Mouse (Mus musculus) telencephalon, adult 2 months (tissue): Measurements from ENCODE around the gene Klf3.

Experiments used
- DNase-seq: peaks from one replicate; pipeline ENCODE4 v3.0.0-alpha.2; 2011; ENCODE audit warnings: low read depth, low spot score

Gene Klf3

DNA sequence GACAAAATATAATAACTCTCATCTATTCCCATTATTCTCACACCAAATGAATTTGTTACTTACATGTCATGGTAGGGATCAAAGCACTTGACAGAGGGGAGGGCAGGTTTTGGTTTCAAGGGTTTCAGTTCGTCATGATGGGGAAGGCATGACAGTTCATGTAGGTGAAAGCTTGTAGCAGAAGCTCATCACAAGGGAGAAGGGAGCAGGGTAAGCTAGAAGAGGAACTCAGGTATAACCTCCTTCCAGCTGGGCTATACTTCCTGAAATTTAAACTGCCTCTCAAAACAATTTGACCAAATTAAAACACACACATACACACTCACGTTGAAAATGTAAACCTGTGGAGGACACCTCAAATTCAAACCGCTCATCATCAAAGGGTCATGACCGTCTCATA, 32.1 kb downstream of the Klf3 start:
- no peak for DNase-seq

DNA sequence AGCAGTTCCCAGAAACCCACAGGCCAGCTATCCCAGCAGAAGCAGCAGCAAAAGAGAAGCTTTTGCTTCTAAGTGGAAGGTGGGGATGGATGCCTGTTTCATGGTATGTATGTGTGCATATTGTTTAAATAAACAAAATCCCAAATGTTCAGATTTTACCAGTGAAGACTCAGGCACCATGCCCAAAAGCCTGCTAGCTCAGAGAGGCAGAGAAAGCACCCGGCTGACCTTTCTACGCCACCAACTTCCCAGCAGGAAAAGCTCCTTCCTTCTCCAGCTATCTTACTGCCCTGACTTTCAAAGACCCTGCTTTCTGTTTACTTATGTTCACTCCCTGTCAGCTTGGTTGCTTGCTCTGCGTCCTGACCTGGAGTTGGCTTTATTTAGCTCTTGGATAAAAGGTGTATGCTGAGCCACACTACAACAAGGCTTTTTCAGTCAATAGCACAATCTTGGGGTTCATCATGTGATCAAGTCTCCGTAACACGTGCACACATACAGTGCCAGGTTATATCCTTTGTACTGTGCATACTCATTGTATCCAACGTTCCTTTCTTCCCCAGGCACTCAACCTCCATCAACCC, 35.9 kb downstream of the Klf3 start:
- DNase-seq = no peak

DNA sequence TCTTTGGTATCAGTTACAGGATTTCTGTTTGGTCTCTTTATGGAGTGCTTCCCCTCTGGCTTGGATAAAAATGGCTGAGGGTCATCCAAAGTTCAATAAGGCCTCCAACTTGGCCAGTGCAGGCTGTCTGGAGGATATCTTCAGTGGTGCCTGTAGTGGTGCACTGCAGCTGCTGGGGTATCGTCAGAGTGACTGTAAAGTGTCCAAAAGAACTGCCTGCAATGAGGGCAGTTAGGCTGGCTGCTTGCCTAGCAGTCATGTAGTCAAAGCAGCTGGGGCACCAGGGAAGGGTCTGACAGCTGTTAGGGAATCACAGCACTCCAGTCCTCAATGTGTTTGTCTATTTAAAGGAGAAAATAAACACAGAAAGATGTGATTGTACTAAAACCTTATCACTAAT, 36.9 kb downstream of the Klf3 start:
- DNase-seq = no peak

DNA sequence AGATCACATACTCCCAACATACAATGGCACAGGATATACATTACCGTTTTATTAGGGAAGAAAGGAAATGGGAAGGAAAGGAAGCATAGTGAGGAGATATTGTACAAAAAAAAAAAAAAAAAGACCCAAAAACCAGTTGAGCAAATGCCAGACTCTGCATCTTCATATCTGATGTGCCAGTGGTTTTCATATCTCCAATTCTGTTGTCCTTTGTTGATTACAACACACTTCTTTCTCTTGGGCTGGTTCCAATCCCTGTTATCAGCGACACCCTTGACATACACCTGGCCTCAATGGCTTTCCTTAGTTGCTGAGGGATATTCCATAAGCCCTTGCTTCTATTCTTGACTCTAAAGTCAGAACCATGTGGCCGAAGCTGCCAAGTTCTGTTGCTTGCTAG, 41.4 kb downstream of the Klf3 start:
- no peak for DNase-seq

DNA sequence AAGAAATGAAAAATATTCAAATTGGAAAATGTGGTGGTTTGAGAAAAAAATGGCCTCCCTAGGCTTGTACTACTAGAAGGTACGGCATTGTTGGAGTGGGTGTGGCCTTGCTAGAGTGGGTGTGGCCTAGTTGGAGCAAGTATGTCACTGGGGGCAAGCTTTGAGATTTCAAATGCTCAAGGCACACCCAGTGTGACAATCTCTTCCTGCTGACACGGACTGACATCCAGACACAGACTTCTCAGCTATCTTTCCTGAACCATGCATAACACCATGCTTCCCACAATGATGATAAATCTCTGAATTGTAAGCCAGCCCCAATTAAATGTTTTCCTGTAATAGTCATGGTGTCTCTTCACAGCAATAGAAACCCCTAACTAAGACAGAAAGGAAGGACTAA, 44.1 kb downstream of the Klf3 start:
- DNase-seq = no peak

DNA sequence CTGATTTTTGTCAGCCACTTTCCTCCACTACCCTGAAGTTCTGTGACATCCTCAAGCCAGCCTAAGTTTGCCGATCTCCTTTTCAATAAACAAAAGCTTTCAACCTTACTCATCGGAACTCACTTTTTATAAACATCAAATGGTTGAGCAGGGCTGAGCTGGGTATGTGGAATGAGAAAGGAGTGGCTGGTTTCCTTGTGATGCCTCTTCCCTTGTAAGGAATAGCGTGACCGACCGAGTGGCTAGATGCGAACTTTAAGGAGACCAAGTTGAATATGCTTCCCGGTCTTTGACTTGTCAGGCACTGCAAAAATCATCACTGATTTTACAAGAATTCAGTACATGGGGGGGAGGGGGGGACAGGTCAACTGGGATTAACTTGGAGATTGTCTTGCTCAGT, 46.7 kb downstream of the Klf3 start:
- DNase-seq = no peak

DNA sequence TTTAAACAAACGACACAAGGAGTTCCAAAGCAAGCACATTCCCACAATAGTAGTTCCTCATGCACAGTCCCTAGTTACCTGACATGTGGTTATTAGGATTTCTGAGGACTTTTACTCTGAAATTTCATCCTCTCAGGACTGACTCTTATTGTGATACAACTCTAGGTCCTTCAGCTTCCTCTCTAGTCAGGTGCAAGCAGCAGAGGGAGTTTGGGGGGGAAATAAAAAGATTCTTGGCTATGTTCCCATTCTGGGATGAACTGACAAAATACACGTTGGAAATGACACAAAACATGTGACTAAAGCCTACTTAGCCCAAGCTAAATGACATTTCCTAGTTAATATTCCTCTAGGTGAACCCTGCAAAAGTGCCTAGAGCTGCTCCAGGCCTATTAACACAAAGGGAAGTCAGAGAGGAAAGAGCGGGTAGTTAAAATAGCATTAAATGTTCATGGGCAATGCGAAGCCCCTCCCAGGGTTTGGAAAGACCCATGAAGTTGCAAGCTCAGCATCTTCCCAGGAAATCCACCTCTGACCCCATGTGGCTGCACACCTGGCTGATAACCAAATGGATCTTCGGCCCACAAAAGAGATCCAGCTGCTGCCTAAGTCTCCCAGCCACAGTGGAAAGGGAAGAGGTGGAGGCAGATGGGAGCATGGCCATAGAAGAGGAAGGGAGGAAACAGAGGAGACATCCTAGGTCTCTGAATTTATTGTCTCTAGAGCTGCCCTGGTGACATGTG, 49.6 kb downstream of the Klf3 start:
- DNase-seq = no peak

DNA sequence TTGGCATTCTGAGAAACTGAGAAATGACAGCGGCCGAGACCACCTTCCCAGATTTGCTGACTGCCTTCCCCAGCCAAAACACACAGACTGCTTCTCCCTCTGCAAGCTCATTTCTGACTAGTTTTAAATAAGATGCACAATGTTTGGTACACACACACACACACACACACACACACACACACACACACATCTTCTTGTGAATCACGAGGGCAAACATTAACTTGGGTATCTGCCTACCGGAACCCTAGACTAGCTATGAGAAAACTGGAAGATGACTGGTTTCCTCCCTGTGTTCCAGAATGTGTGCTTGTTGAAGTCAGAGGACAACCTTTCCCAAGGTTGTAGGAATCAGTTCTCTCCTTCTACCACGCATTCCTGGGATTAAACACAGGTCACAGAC, 50.2 kb downstream of the Klf3 start:
- no peak for DNase-seq

DNA sequence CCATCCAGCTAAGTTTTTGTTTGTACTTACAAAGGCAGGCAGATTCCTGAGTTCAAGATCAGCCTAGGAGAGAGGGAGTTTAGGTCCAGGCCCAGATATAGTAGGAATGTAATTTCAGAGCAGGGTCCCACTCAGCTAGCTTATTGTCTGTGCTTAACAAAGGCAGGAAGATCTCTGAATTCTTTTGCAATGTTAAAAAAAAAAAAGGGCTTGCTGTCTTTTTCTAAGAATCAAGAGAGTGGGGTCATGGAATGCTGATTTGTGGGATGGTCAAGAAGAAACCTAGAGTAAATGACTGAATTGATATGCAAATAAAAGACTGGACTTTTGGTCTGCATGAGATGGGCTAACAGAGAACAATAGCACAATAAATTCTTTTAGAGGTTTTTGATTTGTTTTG, 52.0 kb downstream of the Klf3 start:
- no peak for DNase-seq

DNA sequence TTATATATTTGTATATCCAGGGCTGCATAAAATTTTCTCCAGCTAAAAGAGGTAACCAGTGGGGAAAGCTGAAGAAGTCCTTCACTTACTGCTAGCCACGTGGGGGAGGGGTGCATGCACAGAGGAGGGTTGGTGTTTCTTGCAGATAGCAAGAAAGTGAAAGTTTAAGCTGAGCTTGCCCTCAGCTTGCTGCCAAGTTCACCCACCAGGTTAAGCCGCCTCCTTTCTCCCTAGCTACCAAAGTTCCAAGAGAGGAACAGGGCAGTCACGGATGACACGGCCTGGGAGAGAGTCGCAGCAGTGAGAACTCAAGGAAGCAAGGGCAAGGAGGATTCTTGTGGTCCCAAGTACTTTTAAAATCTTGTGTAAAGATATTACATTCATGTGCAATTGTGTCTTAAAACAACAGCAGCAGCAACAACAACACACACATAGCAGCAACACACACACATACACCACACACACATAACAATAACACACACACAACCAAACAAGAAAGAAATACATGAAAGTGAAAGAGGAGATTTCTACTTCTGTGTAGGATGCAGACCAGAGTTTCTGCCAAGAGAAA, 57.8 kb downstream of the Klf3 start:
- DNase-seq = no peak

DNA sequence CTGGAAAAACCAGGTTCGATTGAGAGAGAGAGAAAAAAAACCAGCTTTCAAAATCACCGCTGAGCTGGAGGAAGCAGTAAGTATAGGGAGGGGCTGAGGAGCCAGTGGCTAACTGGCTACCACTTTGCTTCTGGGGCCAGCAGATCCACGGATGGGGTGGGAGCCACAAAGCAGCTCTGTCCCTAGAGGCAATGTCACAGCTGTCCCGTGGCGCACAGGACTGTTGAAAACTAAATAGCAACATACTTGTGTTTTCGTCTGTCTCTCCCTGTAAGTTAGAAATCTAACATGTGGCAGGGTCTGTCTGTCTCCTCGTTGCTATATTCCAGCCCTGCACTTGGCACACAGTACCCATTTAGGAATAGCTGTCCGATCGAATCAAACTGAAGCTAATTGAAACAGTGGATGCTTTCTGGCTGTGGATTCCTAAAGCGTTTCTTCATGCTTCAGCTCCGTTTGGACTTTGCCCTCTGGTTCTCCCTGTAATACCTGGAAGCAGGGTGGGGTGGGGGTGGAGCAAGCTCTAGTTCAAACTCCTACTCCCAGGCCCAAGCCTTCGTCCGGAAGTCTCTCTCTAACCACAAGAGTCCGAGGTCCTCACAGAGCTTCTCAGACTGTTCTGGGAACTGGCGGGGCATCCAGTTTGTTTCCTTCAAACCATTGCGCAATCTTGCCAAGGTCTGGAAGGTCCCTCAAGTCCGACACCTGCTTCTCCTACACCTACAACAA, 58.4 kb downstream of the Klf3 start:
- no peak for DNase-seq

DNA sequence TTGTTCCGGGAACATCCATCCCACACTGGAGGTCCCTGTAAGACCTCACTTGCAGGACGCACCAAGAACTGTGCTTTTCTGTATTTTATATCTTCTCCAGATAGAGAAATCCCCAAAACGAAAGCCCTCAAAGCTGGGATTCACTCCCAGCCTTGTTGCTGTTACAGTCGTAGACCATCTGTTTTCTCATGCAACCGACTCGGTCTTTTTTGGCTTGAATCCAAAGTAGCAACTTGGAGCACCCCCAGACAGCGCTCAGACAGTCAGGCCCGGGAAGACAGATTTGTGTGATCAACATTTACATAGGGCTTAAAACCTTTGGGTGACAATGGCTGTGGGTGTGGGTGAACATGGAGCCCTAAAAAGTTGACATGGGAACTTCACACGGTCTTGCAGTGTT, 59.1 kb downstream of the Klf3 start:
- DNase-seq = no peak

DNA sequence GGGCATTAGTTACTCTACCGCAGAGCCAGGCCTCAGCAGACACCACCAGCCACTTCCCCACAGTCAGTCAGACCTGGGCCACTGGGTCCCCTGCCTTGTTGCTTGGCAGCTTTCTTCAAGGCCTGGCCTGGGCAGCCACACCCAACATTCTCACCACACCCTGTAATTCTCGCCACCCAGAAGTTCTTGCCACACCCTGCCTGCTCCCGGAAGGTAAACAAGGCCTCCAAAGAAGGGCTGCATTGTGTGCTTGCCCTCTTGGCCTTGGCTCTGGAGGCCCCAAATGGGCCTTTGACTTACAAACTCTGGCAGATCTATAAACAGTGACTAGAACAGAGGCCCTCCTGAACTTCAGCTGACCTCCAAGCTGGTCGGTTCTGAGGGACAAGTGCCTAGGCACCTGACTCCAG, 61.5 kb downstream of the Klf3 start:
- no peak for DNase-seq

DNA sequence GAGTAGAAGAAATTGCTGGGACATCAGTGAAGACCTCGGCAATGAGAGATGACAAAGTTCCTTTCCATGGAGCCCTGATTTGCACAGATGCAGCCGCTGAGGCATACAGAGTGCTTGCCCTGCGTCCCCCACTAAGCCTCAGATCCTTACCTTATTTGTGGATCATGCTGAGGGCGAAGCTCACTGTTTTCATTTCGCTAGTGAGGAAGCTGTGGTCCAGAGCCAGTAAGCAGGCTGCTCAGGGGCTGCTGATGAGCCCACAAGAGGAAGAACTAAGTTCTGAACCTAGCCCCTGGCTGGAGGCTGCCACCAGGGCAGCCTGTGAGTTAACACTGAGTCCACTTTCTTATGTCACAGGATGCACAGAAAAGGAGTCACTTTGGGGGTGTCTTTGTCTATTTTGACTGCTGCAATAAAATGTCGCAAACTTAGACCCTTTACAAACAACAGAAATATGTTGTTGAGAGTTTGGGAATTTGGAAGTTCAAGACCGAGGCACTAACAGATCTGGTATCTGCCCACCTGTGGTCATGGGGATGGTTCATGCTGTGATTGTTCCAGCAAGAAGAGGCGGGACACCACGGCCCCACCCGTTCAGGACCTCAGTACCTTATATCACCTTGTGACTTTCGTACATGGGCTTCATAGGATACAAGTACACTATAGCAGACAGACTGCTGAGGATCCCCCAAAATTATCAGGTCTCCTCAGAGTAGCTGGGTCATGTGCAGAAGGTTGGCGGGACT, 62.2 kb downstream of the Klf3 start:
- DNase-seq = no peak

DNA sequence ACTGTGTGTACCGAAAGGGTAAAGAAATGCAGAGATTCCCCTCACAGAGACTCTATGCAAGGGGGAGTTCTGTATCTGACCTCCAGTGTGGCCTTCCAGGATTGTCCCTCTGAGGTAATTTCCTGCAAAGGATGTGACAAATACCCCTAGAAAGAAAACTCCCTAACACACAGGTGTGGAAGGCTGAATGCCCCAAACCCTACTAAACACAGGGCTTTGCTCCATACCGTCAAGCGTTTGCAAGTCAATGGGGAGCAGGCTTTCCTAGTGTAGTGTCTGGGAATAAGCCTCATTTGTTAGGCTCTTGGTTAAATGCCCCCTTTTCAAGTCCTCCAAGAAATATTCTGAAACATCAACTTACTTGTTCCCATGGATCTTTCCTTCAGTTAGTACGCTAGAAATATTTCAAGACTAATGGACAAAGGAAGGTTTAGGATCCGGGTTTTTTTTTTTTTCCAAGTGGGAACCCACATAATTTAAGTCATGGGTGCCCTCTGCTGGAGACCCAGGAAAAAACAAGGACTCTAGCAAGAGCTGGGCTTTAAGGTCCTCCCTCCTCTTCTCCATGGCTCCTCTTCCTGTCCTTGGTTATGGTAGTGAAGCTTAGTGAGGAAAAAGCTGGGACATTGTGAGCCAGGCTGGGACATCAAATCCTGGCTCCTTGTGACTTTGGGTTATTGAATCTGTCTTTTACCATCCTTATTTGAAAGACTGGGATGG, 63.3 kb downstream of the Klf3 start:
- no peak for DNase-seq

DNA sequence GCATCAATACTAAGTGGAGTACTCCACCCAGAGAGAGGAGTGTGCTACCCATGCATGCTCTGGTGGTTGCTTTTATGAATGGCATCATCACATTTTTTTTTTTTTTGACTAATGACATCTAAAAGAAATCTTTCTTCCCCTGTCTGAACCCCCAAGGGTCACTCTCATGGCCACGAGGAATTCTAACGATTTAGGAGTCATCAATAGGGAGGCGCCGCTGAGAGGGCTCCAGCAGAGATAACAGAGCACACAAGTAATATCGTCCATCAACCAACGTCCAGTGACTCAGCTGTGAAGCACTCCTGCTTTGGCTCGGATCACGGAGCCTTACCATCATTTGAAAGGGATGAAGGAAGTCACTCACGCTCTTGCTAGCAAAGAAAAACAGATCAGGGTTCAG, 63.9 kb downstream of the Klf3 start:
- DNase-seq = no peak

DNA sequence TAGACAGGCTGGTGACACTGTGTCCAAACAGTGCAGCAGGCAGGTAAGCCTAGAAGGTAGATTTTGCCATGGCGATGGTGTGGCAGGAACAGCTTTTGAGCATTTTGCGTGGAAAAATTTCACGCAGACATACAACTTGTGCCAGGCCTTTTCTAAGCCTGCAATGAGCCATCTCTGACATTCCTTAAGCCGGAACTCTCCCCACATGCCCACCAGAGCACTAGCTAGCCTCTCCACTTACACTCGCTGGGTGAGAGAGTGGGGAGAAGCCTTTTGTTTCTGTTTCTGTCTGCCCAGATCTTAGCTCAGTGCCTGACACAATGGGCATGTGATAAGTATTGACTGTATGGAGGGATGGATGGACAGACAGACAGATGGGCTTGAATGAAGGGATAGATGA, 64.4 kb downstream of the Klf3 start:
- no peak for DNase-seq

DNA sequence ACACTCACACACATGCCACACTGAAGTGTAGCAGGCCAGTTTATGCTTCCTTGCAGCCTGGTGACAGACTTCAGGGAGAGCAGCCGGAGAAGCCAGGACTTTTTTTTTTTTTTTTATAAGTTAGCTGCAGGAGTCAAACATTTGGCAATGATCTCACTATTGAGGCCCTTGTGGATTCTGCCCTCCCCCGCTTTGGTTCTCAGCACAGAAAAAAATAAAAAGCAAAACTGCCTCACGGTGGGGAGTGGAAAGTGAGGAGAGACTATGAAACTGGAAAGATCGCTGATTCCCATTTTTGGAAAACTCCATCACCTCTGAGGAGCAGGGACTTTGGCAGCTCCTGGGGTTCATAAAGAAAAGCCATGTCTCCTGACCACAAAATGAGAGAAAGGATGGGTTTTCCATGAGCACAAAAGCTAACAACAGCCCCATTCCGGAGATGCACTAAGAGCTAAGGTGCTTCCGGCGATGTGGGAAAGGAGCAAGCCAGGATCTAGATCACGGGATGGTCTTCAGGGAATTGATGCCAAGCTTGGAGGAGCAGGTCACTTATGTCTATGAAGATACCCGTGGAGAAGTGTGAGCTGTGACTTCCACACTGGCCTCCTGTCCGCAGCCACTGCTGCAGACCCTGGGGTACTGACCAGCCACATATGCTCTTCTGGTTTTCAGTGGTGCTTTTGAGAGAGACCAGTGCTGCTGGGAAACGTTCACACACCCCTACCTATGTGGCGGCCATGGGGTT, 73.1 kb downstream of the Klf3 start:
- DNase-seq = no peak

DNA sequence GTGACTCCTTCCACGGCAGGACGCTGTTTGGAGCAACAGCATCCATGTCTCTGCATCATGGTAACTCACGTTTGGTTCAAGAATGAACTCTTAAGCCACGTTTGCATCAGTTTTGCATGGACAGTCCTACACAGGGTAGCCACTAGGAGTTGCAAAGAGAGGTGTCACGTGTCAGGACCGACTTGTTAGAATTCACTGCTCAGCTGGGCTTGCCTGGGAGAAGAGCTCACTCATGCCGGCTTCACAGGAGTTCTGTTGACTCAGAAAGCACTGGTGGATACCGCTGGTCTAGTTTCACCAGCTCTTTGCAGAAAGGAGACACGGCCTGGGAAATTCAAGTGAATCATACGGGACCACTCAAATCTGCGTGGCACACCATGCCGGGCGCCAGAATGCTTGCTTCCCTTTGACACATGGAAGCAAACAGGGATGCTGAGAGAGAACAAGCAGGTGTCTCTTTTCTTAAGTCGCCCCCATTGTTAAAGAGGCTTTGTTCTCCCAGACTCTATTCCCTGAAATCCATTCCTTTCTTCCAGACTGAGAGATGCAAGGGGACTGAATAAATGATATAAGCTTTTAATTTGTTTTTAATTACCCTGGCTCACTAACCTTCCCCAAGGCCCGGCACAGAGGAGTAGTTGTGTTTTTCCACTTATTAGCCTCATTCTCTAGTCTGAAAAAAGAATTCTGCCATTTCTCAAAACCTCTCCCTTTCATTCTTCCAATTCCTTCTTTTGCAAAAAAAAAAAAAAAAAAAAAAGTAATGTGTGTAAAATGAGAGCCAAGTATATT, 74.2 kb downstream of the Klf3 start:
- no peak for DNase-seq

DNA sequence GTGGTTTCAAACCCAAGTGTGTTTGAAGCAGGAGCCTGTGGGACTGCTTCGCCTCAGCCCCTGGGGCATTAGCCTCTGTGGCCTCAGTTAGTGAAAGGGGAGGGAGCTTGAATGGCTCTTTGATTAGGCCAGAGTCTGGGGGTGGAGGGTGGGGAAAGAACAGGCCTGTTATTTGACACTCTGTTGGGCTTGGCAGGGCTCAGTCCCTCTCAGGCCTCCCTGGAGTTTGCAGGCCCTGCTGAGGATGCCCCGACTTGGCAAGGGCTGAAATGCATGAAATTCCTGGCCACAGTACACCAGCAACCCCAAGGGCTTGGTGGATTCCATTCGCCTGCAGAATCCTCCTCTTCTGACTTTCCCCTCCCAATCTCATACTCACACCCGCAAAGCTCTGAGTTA, 74.8 kb downstream of the Klf3 start:
- no peak for DNase-seq
